Mouse (Mus musculus) layer of hippocampus, adult 9-10 months (tissue): ENCODE data around the gene Vmo1.
"Not testable (repeated sequence)": the region's sequence is repeated elsewhere in the genome, so short reads cannot be mapped to it uniquely, and the experiment has no call there.

ENCODE experiments used
- DNase-seq: peaks from one replicate; pipeline ENCODE4 v3.0.0; 2022; ENCODE audit warnings: low spot score

Vmo1 gene

DNA sequence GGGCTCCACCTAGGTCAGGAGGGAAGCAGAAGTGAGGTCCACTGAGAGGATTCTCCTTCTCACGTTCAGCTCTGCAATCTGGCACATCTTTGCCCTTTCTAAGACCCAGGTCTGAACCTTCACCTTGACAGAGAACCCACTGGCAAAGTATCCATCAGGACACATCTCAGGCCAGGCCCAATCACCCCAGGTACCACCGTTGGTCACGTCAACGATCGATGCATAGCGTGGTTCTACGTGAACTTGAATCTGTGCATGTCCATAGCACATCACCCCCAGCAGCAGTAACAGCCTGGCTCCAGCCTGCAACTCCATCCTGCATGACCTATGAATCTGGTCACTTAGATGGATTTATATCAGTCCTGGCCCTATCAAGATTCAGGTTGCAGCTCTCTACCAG, at the start of gene Vmo1:
Vmo1 (minus strand) TSS at position 329 of the 400 bp plus-strand sequence.
- no peak for DNase-seq

DNA sequence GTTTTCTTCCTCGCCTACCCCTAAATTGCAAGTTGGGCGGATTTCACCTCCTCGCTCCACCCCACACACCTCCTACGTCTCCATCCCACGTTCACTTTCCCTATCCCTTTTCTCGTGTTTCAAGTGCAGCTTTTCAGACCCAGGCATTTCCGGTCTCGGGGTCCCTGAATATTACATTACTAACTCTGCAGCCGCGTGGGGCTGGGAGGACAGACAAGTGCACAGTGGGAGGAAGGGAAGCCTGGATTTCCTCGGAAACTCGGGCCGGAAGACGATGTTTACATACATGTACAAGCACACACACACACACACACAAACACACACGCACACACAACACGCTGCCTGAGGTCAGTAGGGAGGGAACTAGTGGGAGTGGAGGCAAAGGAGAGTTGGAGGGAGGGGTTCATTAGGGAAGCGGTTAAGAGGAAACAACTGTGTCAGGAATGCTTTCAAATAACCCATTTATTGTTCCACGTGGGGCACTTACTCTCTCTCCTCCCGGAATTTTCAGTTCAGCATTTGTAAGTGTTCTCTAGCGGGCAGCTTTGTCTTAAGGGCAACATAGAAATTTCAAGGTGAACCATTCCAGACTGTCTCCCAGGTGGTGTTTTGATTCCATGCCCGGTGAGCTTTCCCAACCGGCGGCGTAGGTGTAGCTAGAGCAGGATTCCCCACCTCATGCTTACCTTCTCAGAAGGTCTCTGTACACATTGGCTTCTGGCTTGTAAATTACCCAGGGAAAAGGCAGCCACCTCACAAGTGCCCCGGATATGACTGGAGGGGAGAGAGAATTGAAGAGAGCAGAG, 49.3 kb upstream of the Vmo1 start:
- no peak for DNase-seq

DNA sequence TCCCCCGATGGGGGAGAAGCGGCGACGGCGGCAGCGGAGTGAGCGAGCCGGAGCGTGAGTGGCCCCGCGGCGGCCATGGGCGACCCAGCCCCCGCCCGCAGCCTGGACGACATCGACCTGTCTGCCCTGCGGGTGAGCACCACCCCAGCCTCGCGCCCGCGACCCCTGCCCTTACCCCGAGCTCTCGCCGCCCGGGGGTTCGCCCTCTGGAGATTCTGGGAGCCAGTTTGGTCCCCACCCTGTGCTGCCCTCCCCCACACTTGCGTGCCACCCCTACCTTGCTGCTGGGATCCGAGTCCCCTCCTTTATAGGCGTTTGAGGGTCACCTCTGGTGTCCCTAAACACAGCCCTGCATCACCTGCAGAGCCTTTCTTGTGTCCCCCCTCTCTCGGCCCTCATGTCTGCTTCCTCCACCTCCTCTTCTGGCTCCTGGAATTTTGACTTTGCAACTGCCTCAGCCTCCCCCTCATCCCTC, 48.6 kb upstream of the Vmo1 start:
- no peak for DNase-seq

DNA sequence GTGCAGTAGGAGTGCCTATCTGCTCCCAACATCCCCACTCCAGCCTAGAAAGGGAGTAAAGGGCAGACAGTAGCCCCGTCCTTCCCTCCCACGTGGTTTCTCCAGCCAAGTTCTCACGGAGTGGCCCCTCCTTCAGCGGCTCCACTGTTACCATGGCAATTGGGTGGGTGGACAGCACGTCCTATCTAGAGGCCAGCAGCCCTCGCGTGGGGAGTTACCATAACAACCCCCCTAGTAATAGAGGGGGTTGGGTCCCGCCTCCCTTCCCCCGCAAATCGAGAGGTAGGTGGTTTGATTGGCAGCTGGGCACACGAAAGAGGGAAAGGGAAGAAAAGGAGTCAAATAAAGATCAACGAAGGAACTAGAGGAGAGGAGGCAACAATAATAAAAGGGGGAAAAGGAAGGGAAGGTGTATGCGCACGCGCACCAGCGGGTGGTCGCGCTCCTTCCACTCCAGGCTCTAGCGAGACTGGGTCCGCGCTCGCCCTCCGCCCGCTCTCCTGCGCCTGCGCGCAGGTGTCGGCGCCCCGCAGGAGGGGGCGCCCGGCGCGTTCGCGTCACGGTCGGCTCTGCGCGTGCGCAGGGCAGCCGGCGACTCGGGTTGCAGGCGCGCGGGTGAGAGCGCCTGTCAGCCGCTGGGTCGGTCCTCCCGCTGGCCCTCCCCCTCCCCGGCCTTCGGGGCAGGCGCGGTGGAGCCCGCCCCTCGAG, 48.0 kb upstream of the Vmo1 start, which contains the start of gene Mink1:
Mink1 (plus strand) TSS at position 595 of the 708 bp plus-strand sequence.
- peak; percentile 77 for DNase-seq

DNA sequence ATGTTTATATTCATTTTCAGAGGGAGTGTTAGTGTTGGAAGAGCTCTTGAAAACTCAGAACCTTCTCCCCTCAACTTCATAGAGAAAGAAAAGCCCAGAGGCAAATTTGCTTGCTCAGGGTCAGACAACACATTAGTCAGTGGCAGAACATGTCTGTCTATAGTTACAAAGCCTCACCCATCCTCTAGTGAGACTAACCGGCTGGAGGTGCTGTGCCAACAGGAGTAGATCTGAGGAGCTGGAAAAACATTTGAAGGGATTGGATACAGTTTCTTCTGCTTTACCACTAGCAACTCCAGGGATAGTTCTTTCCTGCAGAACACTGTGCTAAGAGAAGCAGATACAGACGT, 47.5 kb upstream of the Vmo1 start:
- no peak for DNase-seq

DNA sequence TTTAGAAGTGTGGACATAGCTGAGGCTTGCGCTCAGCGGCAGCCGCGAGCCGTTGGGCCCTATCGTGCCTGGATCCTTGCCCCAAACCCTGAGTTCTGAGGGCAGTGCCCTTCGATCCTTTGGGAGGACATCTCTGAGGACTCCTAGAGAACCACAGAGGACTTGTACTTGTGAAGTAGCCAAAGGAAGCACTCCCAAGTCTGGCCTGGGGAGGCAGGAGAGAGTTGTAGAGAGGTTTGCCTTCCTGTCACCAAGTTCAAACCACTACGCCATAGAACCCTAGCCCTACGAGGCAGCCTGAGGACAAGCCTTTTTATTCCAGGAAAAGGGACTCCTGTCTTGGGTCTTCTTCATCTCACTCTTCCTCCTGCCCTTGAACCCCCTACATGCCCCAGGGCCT, 43.1 kb upstream of the Vmo1 start:
- DNase-seq, result no peak

DNA sequence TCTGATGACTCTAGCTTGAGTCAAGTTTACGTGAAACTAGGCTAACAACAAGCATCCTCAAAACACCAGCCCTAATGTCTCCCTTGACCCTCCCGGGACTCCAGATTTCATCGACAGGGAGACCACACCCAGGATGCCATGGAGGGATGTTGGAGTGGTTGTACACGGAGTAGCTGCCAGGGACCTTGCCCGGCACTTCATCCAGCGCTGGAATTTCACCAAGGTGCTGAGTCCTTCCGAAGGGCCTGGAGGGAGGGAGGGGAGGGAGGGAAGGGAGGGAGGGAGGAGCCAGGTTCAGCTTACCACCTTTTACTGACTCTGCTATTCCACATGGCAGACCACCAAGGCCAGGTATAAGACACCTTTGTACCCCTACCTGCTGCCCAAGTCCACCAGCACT, 39.5 kb upstream of the Vmo1 start:
- DNase-seq, result no peak

DNA sequence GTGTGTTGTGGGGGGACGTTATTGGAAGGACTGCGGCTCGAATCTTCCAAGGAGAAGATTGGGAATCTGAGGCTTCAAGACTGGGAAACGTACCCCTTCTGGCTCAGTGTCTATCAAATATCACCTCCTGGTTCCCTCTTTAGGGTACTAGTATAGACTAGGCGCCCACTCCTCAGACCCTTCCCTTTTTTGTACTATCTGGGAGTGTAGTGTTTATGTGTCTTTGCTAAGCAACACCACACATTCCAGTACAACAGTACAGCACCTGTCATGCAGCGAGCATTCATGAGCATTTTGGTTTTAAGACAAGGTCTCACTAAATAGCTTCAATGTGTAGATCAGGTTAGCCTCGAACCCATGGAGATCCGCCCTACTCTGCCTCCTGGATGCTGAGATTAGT, 37.1 kb upstream of the Vmo1 start:
- DNase-seq, result no peak

DNA sequence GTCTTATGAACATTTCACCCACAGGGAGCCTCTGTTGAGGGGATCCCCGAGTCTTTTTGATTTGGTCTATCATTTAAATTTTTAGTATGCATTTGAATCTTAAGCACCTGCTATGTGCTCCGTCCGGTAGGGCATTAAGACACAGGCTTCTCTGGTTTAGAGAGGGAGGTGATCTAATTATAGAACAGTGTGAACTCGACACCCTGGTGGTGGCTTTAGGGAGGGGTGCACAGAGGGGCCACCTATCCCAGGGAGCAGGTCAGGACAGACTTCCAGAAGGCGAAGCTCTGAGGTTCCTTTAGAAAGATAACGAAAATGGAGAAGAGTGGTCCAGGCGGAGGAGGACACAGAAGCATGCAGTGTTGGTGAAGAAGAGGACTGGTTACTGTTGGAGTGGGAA, 30.1 kb upstream of the Vmo1 start:
- DNase-seq, result no peak

DNA sequence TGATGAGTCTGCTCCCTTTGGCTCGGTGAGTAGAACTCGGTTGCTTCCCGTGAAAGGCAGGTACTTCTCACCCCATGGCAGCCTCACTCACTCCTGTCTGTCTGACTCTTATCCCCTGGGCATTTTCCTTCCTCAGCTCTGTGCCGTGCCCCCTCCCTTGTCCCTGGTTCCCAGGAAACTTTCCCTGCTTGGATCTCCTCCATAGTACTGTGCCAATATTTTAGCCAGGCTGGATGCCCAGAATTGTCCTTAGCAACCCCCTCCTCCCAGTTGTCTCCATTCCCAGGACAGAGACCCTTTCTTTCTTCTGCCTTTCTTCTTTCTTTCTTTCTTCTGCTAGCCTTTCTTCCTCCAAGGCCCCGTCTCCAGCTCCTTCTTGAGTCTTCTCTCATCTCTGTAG, 27.0 kb upstream of the Vmo1 start:
- no peak for DNase-seq

DNA sequence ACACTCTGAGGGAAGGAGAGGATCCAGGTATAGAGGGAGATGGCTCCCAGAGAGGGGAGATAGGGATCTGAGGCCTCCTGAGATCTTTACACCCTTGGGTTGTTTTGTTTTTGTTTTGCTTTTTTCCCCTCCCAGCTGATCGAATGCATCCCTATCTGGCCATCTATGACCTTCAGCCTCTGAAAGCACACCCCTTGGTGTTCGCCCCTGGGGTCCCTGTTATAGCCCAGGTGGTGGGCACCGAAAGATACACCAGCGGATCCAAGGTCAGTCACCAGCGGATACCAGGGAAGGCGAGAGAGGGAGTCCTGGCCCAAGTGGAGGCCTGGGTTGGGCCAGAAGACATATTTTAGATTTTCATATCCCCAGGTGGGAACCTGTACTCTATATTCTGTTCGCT, 26.5 kb upstream of the Vmo1 start:
- DNase-seq, result no peak

DNA sequence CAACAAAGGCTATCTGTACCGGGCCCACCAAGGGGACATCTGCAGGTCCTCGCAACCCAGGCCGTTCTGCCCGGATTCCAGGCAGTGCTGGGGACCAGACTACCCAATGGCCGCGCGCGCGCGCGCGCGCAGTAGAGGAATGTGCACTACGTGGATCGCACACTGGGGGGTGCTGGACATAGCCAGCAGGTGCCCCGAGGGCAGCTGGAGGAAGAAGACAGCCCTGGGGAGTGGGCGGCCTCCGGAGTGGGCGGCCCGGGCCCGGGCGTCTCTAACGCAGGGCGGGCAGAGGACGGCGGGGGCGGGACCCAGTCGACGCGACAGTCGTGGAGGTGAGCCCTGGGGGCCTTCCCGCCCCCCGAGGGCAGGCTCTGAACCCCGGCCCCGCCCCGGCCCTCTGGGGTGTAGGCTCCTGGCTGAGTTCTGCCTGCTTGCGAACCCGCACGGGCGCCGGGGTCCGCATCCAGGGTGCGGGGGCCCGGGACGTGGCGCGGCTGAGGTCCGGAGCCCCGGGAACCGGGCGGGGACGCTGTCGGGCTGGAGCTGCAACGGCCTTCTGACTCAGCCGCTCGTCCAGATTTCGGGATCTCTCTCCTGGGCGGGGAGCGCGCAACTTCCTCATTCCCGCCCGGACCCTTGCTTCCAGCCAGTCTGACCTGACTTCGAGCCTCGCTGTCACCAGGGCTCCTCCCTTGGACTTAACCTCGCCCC, 25.6 kb upstream of the Vmo1 start, which contains the start of gene Pld2:
Pld2 (plus strand) TSS at position 188 of the 711 bp plus-strand sequence.
- no peak for DNase-seq

DNA sequence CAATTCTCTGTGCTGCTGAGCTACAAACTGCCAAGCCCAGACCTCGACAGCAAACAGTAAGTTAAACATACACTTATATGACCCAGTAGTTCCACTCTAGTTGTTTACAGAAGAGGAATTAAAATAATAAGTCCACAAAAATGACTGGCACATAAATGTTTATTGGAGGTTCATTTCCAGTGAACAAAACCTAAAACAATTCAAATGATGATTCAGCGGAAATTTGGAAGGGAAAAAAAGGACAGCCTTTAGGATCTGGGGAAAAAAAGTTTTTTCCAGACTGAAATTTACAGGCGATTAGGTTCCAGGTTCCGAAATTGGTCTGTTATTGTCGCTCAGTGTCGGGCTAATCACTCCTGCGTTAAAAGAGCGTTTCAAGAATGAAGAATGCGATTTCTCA, 25.0 kb upstream of the Vmo1 start:
- no peak for DNase-seq

DNA sequence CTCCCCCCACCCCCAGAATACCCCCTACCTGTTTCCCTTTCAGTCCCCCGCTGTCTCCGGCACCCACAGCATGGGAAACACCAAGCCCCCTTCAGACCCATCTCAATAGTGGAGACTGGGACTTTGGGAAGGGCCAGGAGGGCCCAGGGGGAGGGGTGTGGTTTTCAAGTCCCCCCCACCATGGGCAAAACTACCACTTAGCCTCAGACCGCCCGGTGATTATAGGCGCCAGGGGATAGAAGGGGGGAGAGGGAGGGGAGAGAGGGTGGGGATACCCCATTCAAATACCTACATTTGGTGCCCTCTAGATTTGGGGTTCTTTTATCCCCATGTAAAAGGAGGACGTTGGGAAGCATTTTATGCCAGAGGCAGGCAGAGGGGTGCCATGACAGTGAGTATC, 18.4 kb upstream of the Vmo1 start, which contains the start of gene Gm40193:
Gm40193 (minus strand) TSS at position 101 of the 400 bp plus-strand sequence.
- no peak for DNase-seq

DNA sequence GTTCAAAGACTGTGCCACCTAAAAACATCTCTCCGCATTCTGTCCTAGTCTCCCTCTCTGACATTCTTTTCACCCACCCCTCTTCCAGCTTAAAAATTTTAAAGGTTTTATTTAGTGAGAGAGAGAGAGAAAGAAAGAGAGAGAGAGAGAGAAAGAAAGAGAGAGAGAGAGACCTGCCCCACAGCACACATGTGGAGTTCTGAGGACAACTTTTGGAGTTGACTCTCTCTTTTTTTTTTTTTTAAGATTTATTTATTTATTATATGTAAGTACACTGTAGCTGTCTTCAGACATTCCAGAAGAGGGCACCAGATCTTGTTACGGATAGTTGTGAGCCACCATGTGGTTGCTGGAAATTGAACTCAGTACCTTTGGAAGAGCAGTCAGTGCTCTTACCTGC, 16.6 kb upstream of the Vmo1 start:
- not testable (repeated sequence) for DNase-seq

DNA sequence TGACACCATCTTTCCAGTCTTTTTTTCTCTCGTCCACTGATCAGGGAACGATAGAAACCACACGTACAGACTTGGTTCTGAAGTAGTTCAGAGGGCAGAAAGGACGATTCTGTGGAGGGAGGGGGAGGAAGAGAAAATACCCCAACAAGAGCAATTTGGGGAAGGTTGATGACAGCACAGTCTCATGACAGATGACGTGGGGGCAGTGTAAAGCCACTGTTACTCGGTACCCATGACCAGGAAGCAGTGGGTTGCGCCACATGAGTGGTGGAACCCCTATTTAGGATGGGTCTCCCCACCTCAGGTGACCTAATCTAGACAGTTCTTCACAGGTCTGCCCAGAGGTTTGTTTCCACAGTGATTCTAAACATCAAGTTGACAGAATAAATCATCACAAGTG, 14.2 kb upstream of the Vmo1 start:
- DNase-seq, result no peak

DNA sequence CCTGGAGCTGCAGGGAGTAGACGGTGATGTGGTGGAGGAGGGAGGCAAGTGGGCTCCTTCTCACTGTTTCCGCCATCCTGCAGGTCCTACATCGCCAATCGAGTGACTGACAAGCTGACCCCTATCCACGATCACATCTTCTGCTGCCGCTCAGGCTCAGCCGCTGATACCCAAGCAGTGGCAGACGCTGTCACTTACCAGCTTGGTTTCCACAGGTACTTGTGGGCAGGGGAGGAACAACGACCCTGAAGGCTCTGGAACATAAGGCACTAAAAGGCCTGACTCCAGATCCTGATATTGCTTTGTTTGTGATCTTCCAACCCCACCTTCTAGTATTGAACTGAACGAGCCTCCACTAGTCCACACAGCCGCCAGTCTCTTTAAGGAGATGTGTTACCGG, 11.8 kb upstream of the Vmo1 start:
- no peak for DNase-seq

DNA sequence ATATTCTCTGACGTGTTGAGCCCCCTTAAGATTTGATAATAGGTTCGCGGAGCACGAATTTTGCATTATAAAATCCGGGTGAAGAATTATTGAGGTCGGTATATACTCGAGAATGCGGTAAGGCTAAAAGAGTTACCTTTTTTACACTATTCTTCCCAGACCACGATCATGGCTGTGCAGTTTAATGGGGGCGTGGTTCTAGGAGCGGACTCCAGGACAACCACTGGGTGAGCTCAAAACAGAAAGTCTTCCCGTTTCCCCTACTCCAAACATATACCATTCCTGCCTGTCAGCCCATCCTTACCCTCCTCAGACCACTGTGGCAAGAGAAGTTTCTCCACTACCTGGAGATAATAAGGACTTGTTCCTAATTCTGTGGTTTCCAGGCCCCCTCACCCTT, 11.3 kb upstream of the Vmo1 start:
- DNase-seq, result no peak

DNA sequence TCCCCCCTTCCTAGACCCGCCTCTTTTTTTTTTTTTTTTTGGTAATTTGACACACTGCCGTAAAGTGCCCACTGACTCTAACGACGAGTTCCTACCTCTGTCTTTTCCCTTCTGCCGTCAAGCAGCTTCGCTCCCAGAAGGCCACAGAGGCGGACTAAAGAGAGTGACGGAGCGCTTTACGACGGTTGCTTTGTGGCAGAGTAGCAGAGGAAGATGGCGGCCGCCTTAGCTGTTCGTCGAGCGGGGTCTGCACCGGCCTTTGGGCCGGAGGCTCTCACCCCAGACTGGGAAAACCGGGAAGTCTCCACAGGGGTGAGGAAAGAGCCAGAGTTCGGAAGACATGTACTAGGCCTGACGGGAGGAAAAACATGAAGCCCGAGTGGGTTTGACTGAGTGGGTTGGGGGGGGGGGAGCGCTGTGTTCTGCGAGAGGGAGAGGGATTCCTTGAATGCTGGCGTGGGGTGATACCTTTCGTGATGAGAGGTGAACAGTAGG, 10.8 kb upstream of the Vmo1 start, which contains the start of gene Psmb6:
Psmb6 (plus strand) TSS at position 184 of the 495 bp plus-strand sequence.
- peak; percentile 89 for DNase-seq

DNA sequence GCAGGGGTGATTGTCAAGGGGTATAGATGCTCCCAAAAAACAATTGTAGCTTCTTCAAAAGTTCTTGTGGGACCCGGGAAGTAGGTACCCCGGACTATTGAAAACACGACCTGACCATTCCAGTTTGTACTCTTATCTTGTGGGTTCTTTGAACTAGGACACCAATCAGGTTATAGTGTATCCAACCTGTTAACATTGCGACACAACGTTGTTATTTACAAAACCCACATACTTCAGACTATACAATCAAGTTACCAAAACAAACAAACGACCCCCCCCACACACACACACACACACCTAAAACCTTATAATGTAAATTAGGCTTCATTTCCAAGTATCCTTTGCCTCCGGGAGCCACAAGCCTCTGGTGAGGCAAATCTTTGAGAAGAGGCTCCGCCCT, 10.4 kb upstream of the Vmo1 start:
- no peak for DNase-seq

DNA sequence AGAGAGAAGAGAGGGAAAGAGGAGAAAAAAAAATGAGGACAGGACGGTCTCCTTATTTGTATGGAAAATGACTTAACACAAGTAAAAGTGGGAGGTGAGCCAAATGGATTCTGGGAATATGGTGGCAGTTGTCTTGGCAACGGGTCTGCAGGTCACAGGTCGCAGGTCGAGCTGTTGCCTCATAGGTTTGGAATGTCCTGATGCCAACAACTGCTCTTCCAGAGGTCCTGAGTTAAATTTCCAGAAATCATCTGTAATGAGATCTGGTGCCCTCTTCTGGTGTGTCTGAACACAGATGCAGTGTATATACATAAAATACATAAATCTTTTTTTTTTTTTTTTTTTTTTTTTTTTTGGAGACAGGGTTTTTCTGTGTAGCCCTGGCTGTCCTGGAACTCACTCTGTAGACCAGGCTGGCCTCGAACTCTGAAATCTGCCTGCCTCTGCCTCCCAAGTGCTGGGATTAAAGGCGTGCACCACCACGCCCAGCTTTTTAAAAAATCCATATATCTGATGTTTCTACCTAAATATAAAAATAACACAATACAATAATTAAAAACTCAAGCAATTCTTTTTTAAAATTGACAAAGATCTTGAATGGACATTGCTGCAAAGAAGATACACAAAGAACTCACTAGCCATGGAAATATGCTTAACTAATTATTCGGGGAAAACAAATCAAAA, 9.0 kb upstream of the Vmo1 start:
- not testable (repeated sequence) for DNase-seq
